21 mouse cellular contexts compared by ENCODE assay signal in genomic region chr14:61252596-61253388, GRCm38 (mm10). TPM values are rescaled to one million over a fixed set of nuclear protein-coding genes. Genes with fewer than 3 reads are reported as not detected.
DNase-seq lines count a peak whose midpoint lies in the region; ATAC-seq and TF ChIP-seq lines count a peak whose summit lies in the region.
"Had no signal": no experiment of that assay in that cellular context is flagged by ENCODE, and none has a peak within 500 bp of the region (broad histone marks: within the 10 kb centered on the region; RNA-seq: fewer than 3 reads in every experiment).

No protein-coding gene starts in this region.

- ATAC-seq in midbrain, embryonic 11.5 days (ENCODE audit: low FRiP score) = no peak
- ATAC-seq in midbrain, postnatal 0 days (ENCODE audit: low FRiP score) = no peak
- ATAC-seq in heart, postnatal 0 days (ENCODE audit: insufficient read depth, low read depth) = peak; percentile 85
- ATAC-seq: forebrain, embryonic 16.5 days; hindbrain, postnatal 0 days had no signal

- intact Hi-C loops in heart, adult 2 months (cut with DNase I) = no loop called here
- intact Hi-C loops in left cerebral cortex, postnatal 14 days (cut with DNase I) = no loop called here

- DNase-seq in heart, adult 2 months = peak in 1 of 2 experiments; percentile 50
- no peak for DNase-seq in heart, embryonic 10.5 days (ENCODE audit: low spot score)
- DNase-seq in midbrain, embryonic 11.5 days (ENCODE audit: low spot score, missing footprints) = peak; percentile 47
- no peak for DNase-seq in midbrain, postnatal 0 days (ENCODE audit: low spot score)
- peak; percentile 83 for DNase-seq in heart, postnatal 0 days (ENCODE audit: low spot score)
- no peak for DNase-seq in left cerebral cortex, postnatal 14 days (ENCODE audit: low spot score in 2 of 2)
- no peak for DNase-seq in gastrocnemius, postnatal 4 days (ENCODE audit: low spot score in 2 of 2)
- DNase-seq: adrenal gland, adult 2 months; adrenal gland, postnatal 25 days; cerebellum, adult 18-20 months; cerebellum, adult 9-11 months; cerebellum, postnatal 36 days; gastrocnemius, postnatal 25 days; kidney, adult 11 months had no signal

- TF ChIP-seq EP300 in heart, adult 2 months (IDR thresholded peaks at IDR 0.05; ENCODE audit: insufficient read depth, low read depth, low read length) = 0 out of 2 replicates have a peak, but pooled peaks have one; percentile 62
- 0 out of 2 replicates have a peak, but pooled peaks have one; percentile 69 for TF ChIP-seq EP300 in heart, postnatal 0 days (IDR thresholded peaks at IDR 0.05; ENCODE audit: low read depth)

- H3K4me2 ChIP-seq in midbrain, embryonic 11.5 days = no peak overlapping the region
- H3K4me2 ChIP-seq in midbrain, postnatal 0 days (ENCODE audit: low read depth, low read length, poor library complexity, severe bottlenecking) = no peak overlapping the region
- peak overlapping the region; percentile 26 for H3K4me2 ChIP-seq in heart, postnatal 0 days (ENCODE audit: low read depth, low read length)
- H3K4me2 ChIP-seq: embryonic facial prominence, embryonic 13.5 days; forebrain, embryonic 12.5 days; hindbrain, embryonic 13.5 days had no signal

- WGBS in heart, adult 2 months = 61% methylated on average over 15 of the region's 15 CpGs
- WGBS in heart, embryonic 10.5 days = 77% methylated on average over 15 of the region's 15 CpGs
- WGBS in midbrain, embryonic 11.5 days = 88% methylated on average over 15 of the region's 15 CpGs
- 87% methylated on average over 15 of the region's 15 CpGs for whole genome bisulfite sequencing in midbrain, postnatal 0 days
- WGBS in heart, postnatal 0 days = 43% methylated on average over 15 of the region's 15 CpGs

- H3K27me3 ChIP-seq in heart, adult 2 months (ENCODE audit: control insufficient read depth, insufficient read depth, low read length) = no peaks in the 10 kb centered on the region
- no peaks in the 10 kb centered on the region for H3K27me3 ChIP-seq in heart, embryonic 10.5 days (ENCODE audit: insufficient read depth, poor library complexity, severe bottlenecking)
- H3K27me3 ChIP-seq in midbrain, embryonic 11.5 days (ENCODE audit: control insufficient read depth, insufficient read depth, low read length) = no peaks in the 10 kb centered on the region
- no peaks in the 10 kb centered on the region for H3K27me3 ChIP-seq in midbrain, postnatal 0 days (ENCODE audit: insufficient read depth, low read length)
- H3K27me3 ChIP-seq in heart, postnatal 0 days (ENCODE audit: control insufficient read depth, insufficient read depth, low read length) = no peaks in the 10 kb centered on the region
- H3K27me3 ChIP-seq: embryonic facial prominence, embryonic 13.5 days; forebrain, embryonic 12.5 days; hindbrain, embryonic 13.5 days had no signal

- H3K36me3 ChIP-seq in heart, adult 2 months (ENCODE audit: control insufficient read depth, insufficient read depth, low read length) = peaks cover 2% of the 10 kb centered on the region
- no peaks in the 10 kb centered on the region for H3K36me3 ChIP-seq in heart, embryonic 10.5 days
- H3K36me3 ChIP-seq in midbrain, embryonic 11.5 days (ENCODE audit: control insufficient read depth, insufficient read depth, low read length) = no peaks in the 10 kb centered on the region
- no peaks in the 10 kb centered on the region for H3K36me3 ChIP-seq in midbrain, postnatal 0 days (ENCODE audit: insufficient read depth, low read length)
- H3K36me3 ChIP-seq in heart, postnatal 0 days (replicated peaks; ENCODE audit: control insufficient read depth, insufficient read depth, low read length) = peaks cover 18% of the 10 kb centered on the region; the same call in 1 of the 2 replicates
- H3K36me3 ChIP-seq: embryonic facial prominence, embryonic 13.5 days; forebrain, embryonic 12.5 days; hindbrain, embryonic 13.5 days had no signal

- 0 out of 2 replicates have a peak, but pooled peaks have one; percentile 25 for TF ChIP-seq POLR2A in heart, adult 2 months (IDR thresholded peaks at IDR 0.05; ENCODE audit: insufficient read depth, low read depth, low read length)

- no peak overlapping the region for H3K9ac ChIP-seq in heart, adult 2 months (ENCODE audit: low read depth, low read length)
- H3K9ac ChIP-seq in midbrain, embryonic 11.5 days (ENCODE audit: low read length) = no peak overlapping the region
- no peak overlapping the region for H3K9ac ChIP-seq in midbrain, postnatal 0 days (replicated peaks; ENCODE audit: low read length, poor library complexity, severe bottlenecking)
- no peak overlapping the region for H3K9ac ChIP-seq in heart, postnatal 0 days (replicated peaks; ENCODE audit: low read depth, low read length)
- H3K9ac ChIP-seq: embryonic facial prominence, embryonic 13.5 days; forebrain, embryonic 12.5 days; hindbrain, embryonic 13.5 days had no signal

- H3K27ac ChIP-seq in heart, adult 2 months = peak overlapping the region; percentile 81
- H3K27ac ChIP-seq in heart, embryonic 10.5 days = no peak overlapping the region
- H3K27ac ChIP-seq in midbrain, embryonic 11.5 days (ENCODE audit: low read depth, low read length) = no peak overlapping the region
- no peak overlapping the region for H3K27ac ChIP-seq in midbrain, postnatal 0 days (ENCODE audit: low read depth, low read length)
- H3K27ac ChIP-seq in heart, postnatal 0 days (ENCODE audit: low read depth) = peak overlapping the region; percentile 78
- H3K27ac ChIP-seq: embryonic facial prominence, embryonic 13.5 days; forebrain, embryonic 12.5 days; hindbrain, embryonic 13.5 days; hindbrain, postnatal 0 days had no signal

- 0 out of 2 replicates have a peak overlapping the region, but pooled peaks have one; percentile 2 for H3K4me3 ChIP-seq in heart, adult 2 months
- H3K4me3 ChIP-seq in heart, embryonic 10.5 days = no peak overlapping the region
- no peak overlapping the region for H3K4me3 ChIP-seq in midbrain, embryonic 11.5 days (ENCODE audit: low read depth, low read length)
- H3K4me3 ChIP-seq in midbrain, postnatal 0 days (ENCODE audit: low read depth, low read length) = no peak overlapping the region
- no peak overlapping the region for H3K4me3 ChIP-seq in heart, postnatal 0 days (ENCODE audit: low read depth, low read length)
- H3K4me3 ChIP-seq: embryonic facial prominence, embryonic 13.5 days; forebrain, embryonic 12.5 days; hindbrain, embryonic 13.5 days had no signal

- no peaks in the 10 kb centered on the region; the same call in 1 of the 2 replicates for H3K9me3 ChIP-seq in heart, embryonic 10.5 days
- no peaks in the 10 kb centered on the region for H3K9me3 ChIP-seq in midbrain, embryonic 11.5 days (ENCODE audit: control insufficient read depth, low read length)
- H3K9me3 ChIP-seq in midbrain, postnatal 0 days (ENCODE audit: low read length) = peaks cover 4% of the 10 kb centered on the region; the same call in 1 of the 2 replicates
- peaks cover 9% of the 10 kb centered on the region; the same call in 1 of the 2 replicates for H3K9me3 ChIP-seq in heart, postnatal 0 days (replicated peaks; ENCODE audit: control insufficient read depth, low read length)

- H3K79me2 ChIP-seq in heart, adult 2 months (replicated peaks; ENCODE audit: control insufficient read depth, insufficient read depth, low read length) = no peaks in the 10 kb centered on the region

- TF ChIP-seq CTCF in heart, adult 2 months (IDR thresholded peaks at IDR 0.05) = no peak
- no peak for TF ChIP-seq CTCF in midbrain, postnatal 0 days (IDR thresholded peaks at IDR 0.05)
- TF ChIP-seq CTCF in heart, postnatal 0 days (IDR thresholded peaks at IDR 0.05; ENCODE audit: low read depth) = no peak

- H3K4me1 ChIP-seq in heart, adult 2 months (ENCODE audit: control insufficient read depth, insufficient read depth, low read length) = peaks cover 2% of the 10 kb centered on the region; the same call in 1 of the 2 replicates
- no peaks in the 10 kb centered on the region for H3K4me1 ChIP-seq in heart, embryonic 10.5 days
- no peaks in the 10 kb centered on the region for H3K4me1 ChIP-seq in midbrain, embryonic 11.5 days (ENCODE audit: control insufficient read depth, insufficient read depth, low read length)
- no peaks in the 10 kb centered on the region for H3K4me1 ChIP-seq in midbrain, postnatal 0 days (ENCODE audit: insufficient read depth, low read length)
- H3K4me1 ChIP-seq in heart, postnatal 0 days (ENCODE audit: control insufficient read depth, insufficient read depth) = peaks cover 17% of the 10 kb centered on the region
- H3K4me1 ChIP-seq: embryonic facial prominence, embryonic 13.5 days; forebrain, embryonic 12.5 days; hindbrain, embryonic 13.5 days had no signal

RNA-seq across cellular contexts. Expression of gene Sgcg, which starts 5.5 kb away (rescaled TPM):
- total RNA-seq in heart, adult 2 months (2021) = 100 to 1,000 TPM; 181 to 235 TPM
- 105 and 191 TPM in 2 replicates for polyA plus RNA-seq in heart, adult 2 months (2012; rRNA removed)
- 0.39 and 1.8 TPM in 2 replicates for polyA plus RNA-seq in heart, embryonic 10.5 days (2016; fragmentation: Nextera tagmentation; extraction: Ambion mirVana)
- polyA plus RNA-seq in midbrain, embryonic 11.5 days (2014; fragmentation: Nextera tagmentation; extraction: Ambion mirVana) = not detected in 2 replicates
- 0.11 TPM in 1 of 2 replicates, not detected in the other for total RNA-seq in midbrain, postnatal 0 days (2014; rRNA removed)
- 0.18 and 0.36 TPM in 2 replicates for polyA plus RNA-seq in midbrain, postnatal 0 days (2015; fragmentation: Nextera tagmentation; extraction: Ambion mirVana)
- total RNA-seq in heart, postnatal 0 days (2014; rRNA removed; ENCODE audit: low replicate concordance) = 97.9 and 117 TPM in 2 replicates
- polyA plus RNA-seq in heart, postnatal 0 days (2015; fragmentation: Nextera tagmentation; extraction: Ambion mirVana) = 135 and 143 TPM in 2 replicates
- not detected for total RNA-seq in left cerebral cortex, postnatal 14 days (2021)
- 100 to 1,000 TPM; 145 to 161 TPM for total RNA-seq in gastrocnemius, postnatal 4 days (2021)
- total RNA-seq: hematopoietic stem cell, adult 5-6 weeks had no signal
- polyA plus RNA-seq: adrenal gland, adult 2 months had no signal

RNA-seq across cellular contexts. Expression of gene Arl11, which starts 56.8 kb away (rescaled TPM):
- total RNA-seq in heart, adult 2 months (2021) = under 1 TPM; 0.42 to 0.75 TPM
- 0.80 and 0.85 TPM in 2 replicates for polyA plus RNA-seq in heart, adult 2 months (2012; rRNA removed)
- 0.12 and 0.29 TPM in 2 replicates for polyA plus RNA-seq in heart, embryonic 10.5 days (2016; fragmentation: Nextera tagmentation; extraction: Ambion mirVana)
- 0.23 and 0.57 TPM in 2 replicates for polyA plus RNA-seq in midbrain, embryonic 11.5 days (2014; fragmentation: Nextera tagmentation; extraction: Ambion mirVana)
- total RNA-seq in midbrain, postnatal 0 days (2014; rRNA removed) = 0.14 TPM in 1 of 2 replicates, not detected in the other
- 0.55 and 0.63 TPM in 2 replicates for polyA plus RNA-seq in midbrain, postnatal 0 days (2015; fragmentation: Nextera tagmentation; extraction: Ambion mirVana)
- not detected in 2 replicates for total RNA-seq in heart, postnatal 0 days (2014; rRNA removed; ENCODE audit: low replicate concordance)
- 0.33 and 0.79 TPM in 2 replicates for polyA plus RNA-seq in heart, postnatal 0 days (2015; fragmentation: Nextera tagmentation; extraction: Ambion mirVana)
- under 1 TPM; 0.70 to 0.82 TPM for total RNA-seq in left cerebral cortex, postnatal 14 days (2021)
- 1 to 10 TPM; 1.1 to 1.4 TPM for total RNA-seq in gastrocnemius, postnatal 4 days (2021)
- total RNA-seq: ES-E14 had no signal

Comparison
In these comparisons a context has a peak if more than half of its experiments do, and no peak if none do; other contexts are left out.
1. DNase-seq: peak in midbrain, embryonic 11.5 days (single experiment) and heart, postnatal 0 days (single experiment); none in heart, embryonic 10.5 days (single experiment), midbrain, postnatal 0 days (single experiment), left cerebral cortex, postnatal 14 days (0 of 2) and gastrocnemius, postnatal 4 days (0 of 2).
2. H3K27ac ChIP-seq: peak in heart, adult 2 months (single experiment) and heart, postnatal 0 days (single experiment); none in heart, embryonic 10.5 days (single experiment), midbrain, embryonic 11.5 days (single experiment) and midbrain, postnatal 0 days (single experiment).
3. RNA of gene Sgcg, which starts 5.5 kb away (total RNA-seq): 181 to 235 TPM in heart, adult 2 months, 145 to 161 TPM in gastrocnemius, postnatal 4 days and 97.9 to 117 TPM in heart, postnatal 0 days; 0.11 TPM in midbrain, postnatal 0 days and not detected in left cerebral cortex, postnatal 14 days; every median in the first group is over 10 times any median in the second.